Mouse (Mus musculus): Measurements from ENCODE around the gene Gbf1. TPM values are rescaled to one million over a fixed set of nuclear protein-coding genes. Genes with fewer than 3 reads are reported as not detected.
"Not testable (repeated sequence)": the region's sequence is repeated elsewhere in the genome, so short reads cannot be mapped to it uniquely, and the experiment has no call there.

Gbf1 gene
- polyA plus RNA-seq, 1 experiment = 74.1 TPM

DNA sequence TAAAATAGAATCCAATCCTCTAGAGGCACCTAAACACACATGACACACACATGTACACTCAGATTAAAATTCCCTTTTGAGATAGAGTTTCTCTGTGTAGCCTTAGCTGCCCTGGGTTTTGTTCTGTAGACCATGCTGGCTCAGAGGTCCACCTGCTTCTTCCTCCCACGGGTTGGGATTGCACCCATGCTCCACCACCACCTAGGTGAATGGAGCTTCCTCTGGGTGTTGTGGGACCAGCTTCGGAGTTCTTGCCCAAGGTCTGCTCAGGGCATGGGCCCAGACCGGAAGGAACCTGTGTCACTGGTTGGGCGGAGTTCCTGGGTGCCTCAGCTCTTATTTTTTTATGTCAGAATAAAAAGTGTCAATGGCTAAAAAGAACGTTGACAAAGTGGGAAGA lies 62.2 kb downstream of the Gbf1 start:
- Histone ChIP-seq H3K4me3 (ENCODE audit: insufficient read depth, low read length) (no peak overlapping the region), H3K4me1 (ENCODE audit: control insufficient read depth, insufficient read depth, low read length) (no peaks in the 10 kb centered on the region), H3K27ac (ENCODE audit: insufficient read depth, low read length) (no peak overlapping the region)
- TF ChIP-seq POLR2A (IDR thresholded peaks at IDR 0.05; ENCODE audit: extremely low read depth, insufficient read depth, low read length) = no peak
- no peak for TF ChIP-seq CTCF (IDR thresholded peaks at IDR 0.05; ENCODE audit: extremely low read depth, insufficient read depth, low read length)

DNA sequence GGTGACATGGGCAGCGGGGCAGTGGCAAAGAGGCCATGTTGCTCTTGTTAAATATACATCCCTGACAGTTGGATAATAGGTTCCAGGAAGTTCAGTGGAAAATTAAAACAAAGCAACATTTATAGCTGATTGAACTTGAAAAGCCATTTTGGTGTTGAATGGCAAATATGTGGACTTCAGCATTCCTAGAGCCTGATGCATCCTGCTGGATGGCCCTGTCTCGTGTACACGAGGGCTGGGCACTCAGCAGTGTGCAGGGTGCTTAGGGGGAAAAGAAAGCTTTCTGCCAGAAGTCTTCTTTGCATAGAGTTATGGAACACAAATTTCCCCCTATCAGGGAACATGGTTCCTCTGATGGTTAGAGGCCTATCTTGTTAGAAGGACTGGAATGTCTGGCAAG lies 63.1 kb downstream of the Gbf1 start:
- no peaks in the 10 kb centered on the region for H3K4me1 ChIP-seq (ENCODE audit: control insufficient read depth, insufficient read depth, low read length)
- H3K27ac ChIP-seq (ENCODE audit: insufficient read depth, low read length) = no peak overlapping the region
- H3K4me3 ChIP-seq (ENCODE audit: insufficient read depth, low read length) = no peak overlapping the region
- TF ChIP-seq POLR2A (IDR thresholded peaks at IDR 0.05; ENCODE audit: extremely low read depth, insufficient read depth, low read length) = no peak
- TF ChIP-seq CTCF (IDR thresholded peaks at IDR 0.05; ENCODE audit: extremely low read depth, insufficient read depth, low read length) = no peak

DNA sequence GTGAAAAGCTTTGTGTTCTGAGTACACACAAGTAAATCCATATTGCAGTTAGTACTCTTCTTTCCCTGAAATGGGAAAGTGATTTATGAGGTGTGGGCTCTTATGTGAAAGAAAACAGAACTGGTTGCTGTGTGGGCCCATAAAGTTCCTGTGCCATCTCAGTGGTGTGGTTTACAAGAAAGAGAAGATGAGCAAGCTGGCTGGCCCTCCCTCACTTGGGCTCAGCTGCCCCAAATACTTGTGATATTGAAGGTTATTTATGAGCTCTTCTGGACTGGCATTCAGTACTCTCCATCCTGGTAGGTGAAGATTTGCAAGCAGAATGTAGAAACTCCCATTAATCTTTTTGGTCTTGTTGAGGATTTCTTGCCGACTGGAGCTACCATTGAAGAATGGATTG lies 64.4 kb downstream of the Gbf1 start:
- H3K4me3 ChIP-seq (ENCODE audit: insufficient read depth, low read length) = no peak overlapping the region
- no peak overlapping the region for H3K27ac ChIP-seq (ENCODE audit: insufficient read depth, low read length)
- TF ChIP-seq POLR2A (IDR thresholded peaks at IDR 0.05; ENCODE audit: extremely low read depth, insufficient read depth, low read length) (no peak), CTCF (IDR thresholded peaks at IDR 0.05; ENCODE audit: extremely low read depth, insufficient read depth, low read length) (no peak)
- no peaks in the 10 kb centered on the region for H3K4me1 ChIP-seq (ENCODE audit: control insufficient read depth, insufficient read depth, low read length)

DNA sequence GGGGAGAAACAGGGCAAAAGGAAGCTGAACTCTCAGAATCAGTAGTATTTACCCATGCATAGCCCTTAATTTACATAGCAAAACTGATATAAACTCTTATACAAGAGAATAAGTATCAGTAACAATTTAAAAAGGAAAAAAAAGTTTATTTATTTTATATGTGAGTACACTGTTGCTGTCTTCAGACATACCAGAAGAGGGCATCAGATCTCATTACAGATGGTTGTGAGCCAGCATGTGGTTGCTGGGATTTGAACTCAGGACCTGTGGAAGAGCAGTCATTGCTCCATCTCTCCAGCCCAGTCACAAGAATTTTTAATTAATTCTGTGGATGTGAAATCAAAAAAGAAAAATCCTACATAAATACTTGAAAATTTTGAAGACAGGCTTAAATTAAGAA lies 65.0 kb downstream of the Gbf1 start:
- H3K4me1 ChIP-seq (ENCODE audit: control insufficient read depth, insufficient read depth, low read length); H3K27ac ChIP-seq (ENCODE audit: insufficient read depth, low read length); H3K4me3 ChIP-seq (ENCODE audit: insufficient read depth, low read length): not testable (repeated sequence)

DNA sequence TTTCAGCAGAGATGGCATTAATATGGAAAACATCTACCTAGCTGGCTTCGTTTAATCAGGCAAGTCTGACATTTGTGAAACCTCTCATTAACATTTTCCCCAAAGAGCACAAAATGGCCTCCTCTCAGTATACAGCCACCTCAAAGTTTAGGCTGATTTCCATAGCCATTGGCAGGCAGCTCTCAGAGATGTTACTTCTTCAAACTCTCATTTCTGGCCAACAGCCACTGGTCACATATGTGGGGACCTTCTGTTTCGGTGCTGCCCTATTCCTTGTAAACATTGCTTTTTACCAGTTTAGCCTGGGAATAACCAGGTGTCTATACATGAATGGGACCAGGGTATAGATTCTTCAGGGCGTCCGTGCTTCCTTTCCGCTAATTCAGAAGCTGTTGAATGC lies 67.8 kb downstream of the Gbf1 start:
- TF ChIP-seq CTCF (IDR thresholded peaks at IDR 0.05; ENCODE audit: extremely low read depth, insufficient read depth, low read length) (no peak), POLR2A (IDR thresholded peaks at IDR 0.05; ENCODE audit: extremely low read depth, insufficient read depth, low read length) (no peak)
- Histone ChIP-seq H3K4me1 (ENCODE audit: control insufficient read depth, insufficient read depth, low read length) (no peaks in the 10 kb centered on the region), H3K27ac (ENCODE audit: insufficient read depth, low read length) (no peak overlapping the region), H3K4me3 (ENCODE audit: insufficient read depth, low read length) (no peak overlapping the region)

DNA sequence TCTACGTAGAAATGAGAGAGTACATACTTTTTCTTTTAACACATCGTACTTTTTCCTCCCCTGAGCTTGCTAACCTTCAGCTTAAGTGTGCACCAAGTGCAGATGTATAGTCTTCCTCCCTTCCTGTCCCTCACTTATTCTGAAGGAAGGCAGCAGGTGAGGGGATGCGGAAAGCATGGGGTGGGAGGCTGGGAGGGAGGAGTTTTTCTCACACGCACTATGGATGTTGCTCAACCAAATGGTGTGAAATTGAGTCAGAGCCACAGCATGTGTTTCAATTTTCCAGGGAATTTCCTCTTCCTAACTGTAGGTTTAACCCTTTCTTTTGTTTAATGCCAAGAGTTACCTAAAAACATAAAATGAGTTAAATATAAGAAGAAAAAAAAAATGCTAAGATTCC lies 70.8 kb downstream of the Gbf1 start:
- Histone ChIP-seq H3K27ac (ENCODE audit: insufficient read depth, low read length) (no peak overlapping the region), H3K4me3 (ENCODE audit: insufficient read depth, low read length) (no peak overlapping the region), H3K4me1 (ENCODE audit: control insufficient read depth, insufficient read depth, low read length) (no peaks in the 10 kb centered on the region; the same call in 1 of the 2 replicates)
- no peak for TF ChIP-seq POLR2A (IDR thresholded peaks at IDR 0.05; ENCODE audit: extremely low read depth, insufficient read depth, low read length)
- no peak for TF ChIP-seq CTCF (IDR thresholded peaks at IDR 0.05; ENCODE audit: extremely low read depth, insufficient read depth, low read length)

DNA sequence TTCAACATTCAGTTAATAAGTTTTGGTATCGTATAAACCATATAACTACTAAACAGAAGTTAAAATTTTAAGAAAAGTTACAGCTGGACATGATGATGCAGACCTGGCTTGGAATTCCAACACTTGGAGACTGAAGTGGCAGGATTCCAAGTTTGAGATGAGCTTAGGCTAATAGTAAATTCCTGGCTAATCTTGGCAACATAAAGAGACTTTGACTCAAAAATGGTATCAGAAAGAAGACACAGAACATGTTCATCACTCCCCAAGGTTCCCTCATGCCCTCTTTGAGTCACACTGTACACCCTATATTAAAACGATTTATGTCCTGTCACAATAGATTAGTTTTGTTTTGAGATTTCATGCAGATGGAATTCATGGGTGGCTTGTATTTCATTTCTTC lies 72.6 kb downstream of the Gbf1 start:
- no peak overlapping the region for H3K27ac ChIP-seq (ENCODE audit: insufficient read depth, low read length)
- no peak for TF ChIP-seq POLR2A (IDR thresholded peaks at IDR 0.05; ENCODE audit: extremely low read depth, insufficient read depth, low read length)
- no peak for TF ChIP-seq CTCF (IDR thresholded peaks at IDR 0.05; ENCODE audit: extremely low read depth, insufficient read depth, low read length)
- no peaks in the 10 kb centered on the region; the same call in 1 of the 2 replicates for H3K4me1 ChIP-seq (ENCODE audit: control insufficient read depth, insufficient read depth, low read length)
- H3K4me3 ChIP-seq (ENCODE audit: insufficient read depth, low read length) = no peak overlapping the region

DNA sequence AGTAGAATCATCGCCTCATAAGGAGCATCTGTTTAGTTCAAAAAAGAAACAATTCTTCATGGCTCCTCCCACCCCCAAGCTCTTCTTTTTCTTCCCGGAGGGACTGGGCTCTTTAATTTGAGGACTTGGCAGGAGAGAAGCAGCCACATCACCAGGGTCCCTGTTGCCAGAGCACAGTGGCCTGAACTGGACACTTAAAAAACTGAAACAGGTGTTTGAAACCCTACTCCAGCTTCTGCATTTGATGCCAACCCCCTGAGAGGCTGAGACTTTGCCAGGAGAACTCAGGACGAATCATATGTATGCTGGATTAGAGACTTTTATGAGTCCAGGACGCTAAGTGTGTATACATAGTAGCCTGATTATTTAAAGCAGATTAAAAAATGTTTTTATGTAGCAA lies 73.2 kb downstream of the Gbf1 start:
- no peak overlapping the region for H3K27ac ChIP-seq (ENCODE audit: insufficient read depth, low read length)
- H3K4me1 ChIP-seq (ENCODE audit: control insufficient read depth, insufficient read depth, low read length) = no peaks in the 10 kb centered on the region; the same call in 1 of the 2 replicates
- no peak for TF ChIP-seq POLR2A (IDR thresholded peaks at IDR 0.05; ENCODE audit: extremely low read depth, insufficient read depth, low read length)
- TF ChIP-seq CTCF (IDR thresholded peaks at IDR 0.05; ENCODE audit: extremely low read depth, insufficient read depth, low read length) = no peak
- no peak overlapping the region for H3K4me3 ChIP-seq (ENCODE audit: insufficient read depth, low read length)

DNA sequence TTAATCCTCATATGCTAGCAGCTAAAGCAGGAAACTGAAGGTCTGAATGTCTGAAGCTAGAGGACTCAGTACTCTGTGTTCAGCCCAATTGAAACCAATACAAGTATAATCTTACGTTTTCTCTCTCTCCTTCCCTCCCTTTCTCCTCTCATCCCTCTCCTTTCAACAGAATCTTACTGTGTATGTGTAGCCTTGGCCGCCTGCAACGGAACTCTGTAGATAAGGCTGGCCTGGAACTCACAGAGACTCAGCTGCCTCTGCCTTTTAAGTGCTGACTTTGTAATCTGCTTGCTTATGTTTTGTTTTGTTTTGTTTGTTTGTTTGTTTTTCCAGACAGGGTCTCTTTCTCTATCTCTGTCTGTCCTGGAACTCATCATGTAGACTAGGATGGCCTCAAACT lies 74.0 kb downstream of the Gbf1 start:
- Histone ChIP-seq H3K4me3 (ENCODE audit: insufficient read depth, low read length) (no peak overlapping the region), H3K27ac (ENCODE audit: insufficient read depth, low read length) (no peak overlapping the region), H3K4me1 (ENCODE audit: control insufficient read depth, insufficient read depth, low read length) (no peaks in the 10 kb centered on the region; the same call in 1 of the 2 replicates)
- TF ChIP-seq POLR2A (IDR thresholded peaks at IDR 0.05; ENCODE audit: extremely low read depth, insufficient read depth, low read length) (no peak), CTCF (IDR thresholded peaks at IDR 0.05; ENCODE audit: extremely low read depth, insufficient read depth, low read length) (no peak)

DNA sequence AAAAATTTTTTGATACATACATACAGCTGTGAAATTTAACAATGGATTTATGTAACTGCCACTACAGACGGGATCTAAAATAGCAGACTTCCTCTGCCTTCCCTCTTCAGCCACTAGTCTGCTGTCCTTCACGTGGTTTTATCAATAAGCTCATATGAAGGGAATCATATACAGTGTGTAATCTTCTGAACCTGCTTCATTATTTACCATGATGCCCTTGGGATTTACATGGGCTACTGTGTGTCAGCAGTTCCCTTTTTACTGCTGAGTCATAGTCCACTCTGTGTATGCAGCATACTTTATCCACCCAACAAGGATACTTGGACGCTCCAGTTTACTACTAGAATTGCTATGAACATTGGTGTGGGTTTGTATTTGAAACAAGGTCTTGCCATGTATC lies 75.0 kb downstream of the Gbf1 start:
- TF ChIP-seq CTCF (IDR thresholded peaks at IDR 0.05; ENCODE audit: extremely low read depth, insufficient read depth, low read length) = no peak
- no peak for TF ChIP-seq POLR2A (IDR thresholded peaks at IDR 0.05; ENCODE audit: extremely low read depth, insufficient read depth, low read length)
- H3K4me1 ChIP-seq (ENCODE audit: control insufficient read depth, insufficient read depth, low read length) = no peaks in the 10 kb centered on the region; the same call in 1 of the 2 replicates
- no peak overlapping the region for H3K27ac ChIP-seq (ENCODE audit: insufficient read depth, low read length)
- no peak overlapping the region for H3K4me3 ChIP-seq (ENCODE audit: insufficient read depth, low read length)

DNA sequence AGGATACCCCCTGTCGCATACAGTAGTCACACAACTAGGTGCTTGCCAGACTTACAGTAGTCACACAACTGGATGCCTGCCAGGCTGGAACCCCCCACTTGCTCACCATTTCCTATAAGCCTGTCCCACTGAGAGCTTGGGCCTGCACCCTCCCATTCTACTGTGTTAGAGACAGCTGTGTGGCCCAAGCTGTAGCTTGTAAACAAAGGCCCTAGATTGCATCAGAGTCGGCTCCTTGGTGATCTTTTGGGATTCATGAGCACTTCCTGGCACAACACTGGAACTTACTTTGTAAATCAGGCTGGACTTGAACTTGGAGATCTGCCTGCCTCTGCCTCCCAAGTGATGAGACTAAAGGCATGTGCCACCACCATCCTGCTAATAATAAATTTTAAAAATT lies 82.1 kb downstream of the Gbf1 start:
- TF ChIP-seq CTCF (IDR thresholded peaks at IDR 0.05; ENCODE audit: extremely low read depth, insufficient read depth, low read length) = no peak
- no peak for TF ChIP-seq POLR2A (IDR thresholded peaks at IDR 0.05; ENCODE audit: extremely low read depth, insufficient read depth, low read length)
- Histone ChIP-seq H3K27ac (ENCODE audit: insufficient read depth, low read length) (no peak overlapping the region), H3K4me1 (ENCODE audit: control insufficient read depth, insufficient read depth, low read length) (no peaks in the 10 kb centered on the region), H3K4me3 (ENCODE audit: insufficient read depth, low read length) (no peak overlapping the region)

All from cortical plate, adult 2 months (tissue).